Comparison of ENCODE assay signal across 9 mouse cellular contexts in the genomic region with DNA sequence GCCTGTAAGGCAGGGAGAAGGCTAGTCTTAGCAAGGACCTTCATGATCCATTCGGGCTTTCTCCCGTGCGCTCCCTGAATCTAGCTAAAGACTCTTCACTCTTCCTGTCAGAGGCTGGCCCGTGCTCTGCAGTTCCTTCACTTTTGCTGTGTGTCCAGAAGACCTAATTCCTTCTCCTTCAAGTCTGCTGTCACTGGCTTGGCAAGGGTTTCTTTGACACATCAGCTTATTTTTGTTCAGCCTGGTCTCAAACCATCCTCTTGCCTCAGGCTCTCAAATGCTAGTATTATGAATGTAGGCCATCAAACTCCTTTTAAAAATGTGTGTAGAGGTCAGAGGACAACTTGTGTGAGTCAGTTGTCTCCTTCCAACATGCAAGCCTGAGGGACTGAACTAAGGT. TPM values are rescaled to one million over a fixed set of nuclear protein-coding genes. Genes with fewer than 3 reads are reported as not detected.
DNase-seq lines count a peak whose midpoint lies in the region; ATAC-seq and TF ChIP-seq lines count a peak whose summit lies in the region.
"Had no signal": no experiment of that assay in that cellular context is flagged by ENCODE, and none has a peak within 500 bp of the region (broad histone marks: within the 10 kb centered on the region; RNA-seq: fewer than 3 reads in every experiment).

No protein-coding gene starts in this region.

- peaks cover 19% of the 10 kb centered on the region for H3K4me1 ChIP-seq in heart, adult 2 months (ENCODE audit: control insufficient read depth, insufficient read depth, low read length)
- peaks cover 25% of the 10 kb centered on the region; the same call in 1 of the 2 replicates for H3K4me1 ChIP-seq in liver, adult 2 months (ENCODE audit: control insufficient read depth, insufficient read depth, low read length)
- H3K4me1 ChIP-seq in embryonic facial prominence, embryonic 13.5 days = peaks cover 39% of the 10 kb centered on the region

- TF ChIP-seq POLR2A in heart, adult 2 months (IDR thresholded peaks at IDR 0.05; ENCODE audit: insufficient read depth, low read depth, low read length) = no peak
- no peak for TF ChIP-seq POLR2A in liver, adult 2 months (IDR thresholded peaks at IDR 0.05; ENCODE audit: extremely low read depth, insufficient read depth, low read length)

- no peak for TF ChIP-seq EP300 in heart, adult 2 months (IDR thresholded peaks at IDR 0.05; ENCODE audit: insufficient read depth, low read depth, low read length)

- H3K9ac ChIP-seq in heart, adult 2 months (ENCODE audit: low read depth, low read length) = no peak overlapping the region
- peak overlapping the region; percentile 5 for H3K9ac ChIP-seq in liver, adult 2 months (ENCODE audit: low read depth, low read length)
- 0 out of 2 replicates have a peak overlapping the region, but pooled peaks have one; percentile 6 for H3K9ac ChIP-seq in embryonic facial prominence, embryonic 13.5 days

- no peak for TF ChIP-seq CTCF in heart, adult 2 months (IDR thresholded peaks at IDR 0.05)
- no peak for TF ChIP-seq CTCF in liver, adult 2 months (IDR thresholded peaks at IDR 0.05; ENCODE audit: low read depth, low read length)

- peak overlapping the region; percentile 93 for H3K27ac ChIP-seq in heart, adult 2 months
- peak overlapping the region; percentile 100 for H3K27ac ChIP-seq in liver, adult 2 months (replicated peaks; ENCODE audit: insufficient read depth, low read depth, low read length)
- H3K27ac ChIP-seq in embryonic facial prominence, embryonic 13.5 days = 0 out of 2 replicates have a peak overlapping the region, but pooled peaks have one; percentile 98
- H3K27ac ChIP-seq in macrophage = peak overlapping the region; percentile 100

- no peak for DNase-seq in heart, adult 2 months
- DNase-seq in heart, adult 11 months = no peak
- DNase-seq in liver, adult 2 months (ENCODE audit: extremely low read depth, low read depth, low spot score) = peak; percentile 77
- DNase-seq in liver = no peak
- no peak for DNase-seq in adrenal gland, postnatal 36 days
- no peak for DNase-seq in Muller cell, postnatal 12 days (ENCODE audit: inconsistent ontology term)
- DNase-seq: cerebellum, adult 18-20 months had no signal

- ATAC-seq in embryonic facial prominence, embryonic 13.5 days (ENCODE audit: insufficient number of reproducible peaks, insufficient read depth, low FRiP score, low TSS enrichment, low read depth) = no peak

- 0 out of 2 replicates have a peak, but pooled peaks cover 5% of the 10 kb centered on the region for H3K36me3 ChIP-seq in heart, adult 2 months (ENCODE audit: control insufficient read depth, insufficient read depth, low read length)
- no peaks in the 10 kb centered on the region for H3K36me3 ChIP-seq in liver, adult 2 months (ENCODE audit: control insufficient read depth, insufficient read depth, low read length)
- peaks cover 25% of the 10 kb centered on the region for H3K36me3 ChIP-seq in embryonic facial prominence, embryonic 13.5 days
- H3K36me3 ChIP-seq in macrophage (ENCODE audit: inconsistent target) = peaks cover 12% of the 10 kb centered on the region; the same call in 1 of the 2 replicates

- H3K4me3 ChIP-seq in heart, adult 2 months = no peak overlapping the region
- H3K4me3 ChIP-seq in liver, adult 2 months (ENCODE audit: insufficient read depth, low read depth, low read length) = no peak overlapping the region
- no peak overlapping the region for H3K4me3 ChIP-seq in embryonic facial prominence, embryonic 13.5 days
- H3K4me3 ChIP-seq in macrophage (ENCODE audit: inconsistent target) = no peak overlapping the region

- 0 out of 2 replicates have a peak overlapping the region, but pooled peaks have one; percentile 11 for H3K4me2 ChIP-seq in embryonic facial prominence, embryonic 13.5 days

- WGBS in heart, adult 2 months = 47% methylated on average over 4 of the region's 4 CpGs
- 57% methylated on average over 4 of the region's 4 CpGs for WGBS in liver, adult 2 months
- 82% methylated on average over 4 of the region's 4 CpGs for WGBS in embryonic facial prominence, embryonic 13.5 days
- 40% methylated on average over 4 of the region's 4 CpGs for WGBS in macrophage (ENCODE audit: missing documents)

- intact Hi-C loops in heart, adult 2 months (cut with DNase I) = loop anchor here (5.0 kb wide), 1 partner anchor 429 kb away; no protein-coding TSS in a partner anchor

- no peaks in the 10 kb centered on the region for H3K79me2 ChIP-seq in heart, adult 2 months (replicated peaks; ENCODE audit: control insufficient read depth, insufficient read depth, low read length)
- peaks cover 4% of the 10 kb centered on the region; the same call in 1 of the 2 replicates for H3K79me2 ChIP-seq in liver, adult 2 months (ENCODE audit: control insufficient read depth, insufficient read depth, low read length)
- peaks cover 36% of the 10 kb centered on the region for H3K79me2 ChIP-seq in macrophage (ENCODE audit: inconsistent target)

- no peaks in the 10 kb centered on the region for H3K27me3 ChIP-seq in heart, adult 2 months (ENCODE audit: control insufficient read depth, insufficient read depth, low read length)
- no peaks in the 10 kb centered on the region for H3K27me3 ChIP-seq in liver, adult 2 months (ENCODE audit: control insufficient read depth, insufficient read depth, low read length)
- no peaks in the 10 kb centered on the region for H3K27me3 ChIP-seq in embryonic facial prominence, embryonic 13.5 days

- no peaks in the 10 kb centered on the region for H3K9me3 ChIP-seq in embryonic facial prominence, embryonic 13.5 days

RNA-seq across cellular contexts. Expression of gene Zfp36, which starts 3.6 kb away (rescaled TPM):
- 10 to 100 TPM; 19.4 to 26.3 TPM for total RNA-seq in heart, adult 2 months (2021)
- polyA plus RNA-seq in heart, adult 2 months (2012; rRNA removed) = 26.1 and 28.2 TPM in 2 replicates
- 16.4 and 25.4 TPM in 2 replicates for total RNA-seq in liver, adult 2 months (2014; rRNA removed)
- polyA plus RNA-seq in liver, adult 2 months (2012; rRNA removed) = 41.1 and 54.3 TPM in 2 replicates
- 9.7 and 11.0 TPM in 2 replicates for polyA plus RNA-seq in embryonic facial prominence, embryonic 13.5 days (2015; fragmentation: Nextera tagmentation; extraction: Ambion mirVana)
- 1,000 to 10,000 TPM in 2 of 26 experiments, 100 to 1,000 TPM in 22, 10 to 100 TPM in 2; 91.8 to 1,107 (median 329) TPM for total RNA-seq in macrophage (2018; cell fraction: chromatin; rRNA removed)
- total RNA-seq in macrophage (2018; cell fraction: cytosol; rRNA removed) = 1,000 to 10,000 TPM in 13 of 26 experiments, 100 to 1,000 TPM in 13; 132 to 2,956 (median 939) TPM
- total RNA-seq in macrophage (2018; cell fraction: nucleus; rRNA removed) = 1,000 to 10,000 TPM in 15 of 26 experiments, 100 to 1,000 TPM in 11; 163 to 2,419 (median 1,098) TPM
- polyA plus RNA-seq in macrophage (2018) = 67.8 to 98.8 TPM (median 74.9 TPM) in 3 replicates
- total RNA-seq in adrenal gland, postnatal 36 days (2021) = 10 to 100 TPM; 19.0 to 26.1 TPM

RNA-seq across cellular contexts. Expression of gene Med29, which starts 8.9 kb away (rescaled TPM):
- total RNA-seq in heart, adult 2 months (2021) = 10 to 100 TPM; 20.8 to 21.5 TPM
- polyA plus RNA-seq in heart, adult 2 months (2012; rRNA removed) = 48.8 and 50.4 TPM in 2 replicates
- total RNA-seq in liver, adult 2 months (2014; rRNA removed) = 13.4 and 17.6 TPM in 2 replicates
- 49.2 and 50.9 TPM in 2 replicates for polyA plus RNA-seq in liver, adult 2 months (2012; rRNA removed)
- polyA plus RNA-seq in embryonic facial prominence, embryonic 13.5 days (2015; fragmentation: Nextera tagmentation; extraction: Ambion mirVana) = 40.5 and 53.5 TPM in 2 replicates
- total RNA-seq in macrophage (2018; cell fraction: chromatin; rRNA removed) = 10 to 100 TPM in 2 of 26 experiments, 1 to 10 TPM in 24; 2.6 to 11.9 (median 5.0) TPM
- 10 to 100 TPM in 22 of 26 experiments, 1 to 10 TPM in 4; 8.8 to 16.2 (median 11.9) TPM for total RNA-seq in macrophage (2018; cell fraction: cytosol; rRNA removed)
- total RNA-seq in macrophage (2018; cell fraction: nucleus; rRNA removed) = 10 to 100 TPM in 2 of 26 experiments, 1 to 10 TPM in 24; 2.4 to 10.8 (median 5.4) TPM
- 13.6 to 20.0 TPM (median 16.3 TPM) in 3 replicates for polyA plus RNA-seq in macrophage (2018)
- 10 to 100 TPM; 33.6 to 47.4 TPM for total RNA-seq in adrenal gland, postnatal 36 days (2021)

RNA-seq across cellular contexts. Expression of gene Paf1, which starts 9.1 kb away (rescaled TPM):
- 10 to 100 TPM; 41.3 to 42.1 TPM for total RNA-seq in heart, adult 2 months (2021)
- 63.8 and 67.0 TPM in 2 replicates for polyA plus RNA-seq in heart, adult 2 months (2012; rRNA removed)
- 16.1 TPM in 2 replicates for total RNA-seq in liver, adult 2 months (2014; rRNA removed)
- polyA plus RNA-seq in liver, adult 2 months (2012; rRNA removed) = 52.8 and 59.1 TPM in 2 replicates
- polyA plus RNA-seq in embryonic facial prominence, embryonic 13.5 days (2015; fragmentation: Nextera tagmentation; extraction: Ambion mirVana) = 80.5 and 89.6 TPM in 2 replicates
- total RNA-seq in macrophage (2018; cell fraction: chromatin; rRNA removed) = 100 to 1,000 TPM; 101 to 451 (median 214) TPM
- 10 to 100 TPM; 37.2 to 79.3 (median 58.5) TPM for total RNA-seq in macrophage (2018; cell fraction: cytosol; rRNA removed)
- 100 to 1,000 TPM in 20 of 26 experiments, 10 to 100 TPM in 6; 77.1 to 321 (median 147) TPM for total RNA-seq in macrophage (2018; cell fraction: nucleus; rRNA removed)
- polyA plus RNA-seq in macrophage (2018) = 72.5 to 257 TPM (median 75.2 TPM) in 3 replicates
- total RNA-seq in adrenal gland, postnatal 36 days (2021) = 10 to 100 TPM; 67.3 to 77.7 TPM

RNA-seq across cellular contexts. Expression of gene Plekhg2, which starts 11.2 kb away (rescaled TPM):
- 10 to 100 TPM; 10.4 to 14.3 TPM for total RNA-seq in heart, adult 2 months (2021)
- polyA plus RNA-seq in heart, adult 2 months (2012; rRNA removed) = 15.9 and 16.3 TPM in 2 replicates
- total RNA-seq in liver, adult 2 months (2014; rRNA removed) = 0.65 and 1.3 TPM in 2 replicates
- 3.3 and 3.5 TPM in 2 replicates for polyA plus RNA-seq in liver, adult 2 months (2012; rRNA removed)
- polyA plus RNA-seq in embryonic facial prominence, embryonic 13.5 days (2015; fragmentation: Nextera tagmentation; extraction: Ambion mirVana) = 102 and 109 TPM in 2 replicates
- 10 to 100 TPM; 17.2 to 81.8 (median 27.5) TPM for total RNA-seq in macrophage (2018; cell fraction: chromatin; rRNA removed)
- total RNA-seq in macrophage (2018; cell fraction: cytosol; rRNA removed) = 1 to 10 TPM; 2.9 to 8.1 (median 5.7) TPM
- total RNA-seq in macrophage (2018; cell fraction: nucleus; rRNA removed) = 10 to 100 TPM in 21 of 26 experiments, 1 to 10 TPM in 5; 5.4 to 60.3 (median 19.3) TPM
- polyA plus RNA-seq in macrophage (2018) = 3.6 to 7.0 TPM (median 5.4 TPM) in 3 replicates
- total RNA-seq in adrenal gland, postnatal 36 days (2021) = 10 to 100 TPM; 19.0 to 27.2 TPM

RNA-seq across cellular contexts. Expression of gene Rps16, which starts 33.2 kb away (rescaled TPM):
- total RNA-seq in heart, adult 2 months (2021) = 100 to 1,000 TPM; 496 to 556 TPM
- polyA plus RNA-seq in heart, adult 2 months (2012; rRNA removed) = 312 and 411 TPM in 2 replicates
- 110 and 136 TPM in 2 replicates for total RNA-seq in liver, adult 2 months (2014; rRNA removed)
- polyA plus RNA-seq in liver, adult 2 months (2012; rRNA removed) = 471 and 577 TPM in 2 replicates
- 1,032 and 1,091 TPM in 2 replicates for polyA plus RNA-seq in embryonic facial prominence, embryonic 13.5 days (2015; fragmentation: Nextera tagmentation; extraction: Ambion mirVana)
- 100 to 1,000 TPM in 1 of 26 experiments, 10 to 100 TPM in 22, 1 to 10 TPM in 3; 7.8 to 113 (median 17.4) TPM for total RNA-seq in macrophage (2018; cell fraction: chromatin; rRNA removed)
- 1,000 to 10,000 TPM in 6 of 26 experiments, 100 to 1,000 TPM in 20; 365 to 1,079 (median 619) TPM for total RNA-seq in macrophage (2018; cell fraction: cytosol; rRNA removed)
- 100 to 1,000 TPM in 9 of 26 experiments, 10 to 100 TPM in 17; 47.6 to 158 (median 92.7) TPM for total RNA-seq in macrophage (2018; cell fraction: nucleus; rRNA removed)
- 335 to 822 TPM (median 800 TPM) in 3 replicates for polyA plus RNA-seq in macrophage (2018)
- total RNA-seq in adrenal gland, postnatal 36 days (2021) = 1,000 to 10,000 TPM; 1,072 to 1,115 TPM
